Mouse (Mus musculus) cerebellum, adult 18-20 months (tissue): ENCODE results near the gene Pknox2.
A peak's percentile ranks its signal among the peaks of the same experiment; 100 is the strongest.

Experiments
- DNase-seq, 2 experiments: peaks; one replicate each; pipeline ENCODE4 v3.0.0; 2021

Gene Pknox2

DNA sequence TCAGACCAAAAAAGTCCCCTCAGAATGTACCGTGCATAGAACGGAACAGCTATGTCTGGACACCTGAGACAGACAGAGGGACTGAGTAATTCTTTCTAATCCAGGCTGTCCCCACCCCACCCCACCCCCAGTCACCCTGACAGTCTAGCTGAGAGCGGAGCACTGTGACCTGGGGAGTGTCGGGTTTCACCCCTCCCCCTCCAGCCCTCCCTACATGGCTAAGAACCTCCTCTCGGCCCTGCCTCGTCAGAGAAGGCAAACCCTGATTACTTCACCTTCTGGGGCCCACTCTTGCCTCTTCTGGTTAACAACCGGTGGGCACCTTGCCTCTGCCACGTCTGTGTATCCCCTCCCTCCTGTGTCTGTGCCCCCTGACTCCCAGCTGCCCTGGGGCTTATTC, 7.7 kb downstream of the Pknox2 start:
- no peak for DNase-seq

DNA sequence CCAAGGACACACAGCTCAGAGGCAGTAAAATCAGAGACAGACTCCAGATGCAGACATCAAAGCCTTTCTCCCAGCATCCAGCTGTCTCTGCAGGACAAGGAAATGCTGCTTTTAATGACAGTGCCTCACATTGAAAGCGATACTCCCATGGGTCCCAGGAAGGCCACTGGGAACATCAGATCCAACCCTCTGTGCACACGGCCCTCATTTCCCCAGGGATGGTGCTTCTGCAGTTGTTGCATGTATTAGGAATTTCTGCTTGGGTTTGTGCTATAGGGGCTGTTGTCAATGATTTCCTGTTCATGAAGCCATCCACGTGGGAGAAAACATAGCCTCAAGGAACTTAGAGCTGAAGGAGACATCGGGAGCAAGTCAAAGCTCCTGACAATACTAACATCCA, 8.3 kb downstream of the Pknox2 start:
- no peak for DNase-seq

DNA sequence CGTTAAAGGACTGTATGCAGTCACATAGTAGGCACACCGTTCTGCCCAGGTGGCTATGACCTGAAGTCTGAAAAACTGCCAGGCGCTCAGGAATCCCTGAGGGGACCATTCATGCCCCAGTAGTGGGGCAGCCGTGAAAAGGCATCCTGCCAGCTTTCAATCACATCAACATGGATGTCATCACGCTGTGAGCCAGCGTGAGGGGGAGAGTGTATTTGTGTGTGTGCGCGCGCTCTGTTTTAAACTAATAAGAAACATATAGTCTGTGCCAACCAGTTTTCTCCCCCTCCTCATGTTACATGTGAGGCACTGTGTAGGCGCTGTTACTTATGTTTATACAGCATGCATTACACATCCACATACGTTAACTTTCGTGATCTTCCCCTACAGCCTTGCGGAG, 10.9 kb downstream of the Pknox2 start:
- DNase-seq, result no peak

DNA sequence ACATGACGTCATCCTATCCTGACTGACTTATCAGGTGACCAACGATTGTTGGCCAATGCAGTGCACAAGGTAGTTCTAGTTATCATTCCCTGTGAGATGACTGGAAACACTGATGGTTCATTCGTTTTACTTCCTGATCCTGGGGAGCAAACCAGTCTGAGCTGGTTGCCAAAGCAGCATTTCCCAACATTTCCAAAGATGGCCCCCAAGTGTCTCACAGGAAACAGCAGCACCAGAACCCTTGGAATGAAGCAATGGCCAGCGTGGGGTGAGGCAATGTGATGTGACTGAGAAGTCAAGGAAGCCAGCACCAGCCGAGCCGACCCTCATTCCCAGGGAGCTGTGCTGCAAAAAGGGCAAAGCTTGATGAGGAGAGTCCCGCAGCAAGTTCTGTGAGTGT, 13.7 kb downstream of the Pknox2 start:
- no peak for DNase-seq

DNA sequence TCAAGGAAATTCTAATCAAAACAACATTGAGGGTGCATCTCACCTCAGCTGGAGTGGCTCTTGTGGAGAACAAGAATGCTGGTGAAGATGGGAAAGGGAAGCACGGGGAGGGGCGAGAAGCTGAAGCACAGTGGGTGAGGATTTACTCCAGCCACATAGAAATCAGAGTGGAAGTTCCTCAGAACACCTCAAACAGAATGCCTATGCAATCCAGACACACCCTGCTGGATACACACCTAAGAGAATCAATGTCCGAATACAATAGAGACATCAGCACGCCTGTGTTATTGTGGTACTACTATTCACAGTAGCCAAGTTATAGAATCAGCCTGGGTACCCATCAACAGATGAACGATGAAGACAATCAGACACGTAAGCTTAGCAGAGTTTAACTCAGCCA, 18.2 kb downstream of the Pknox2 start:
- DNase-seq, result no peak

DNA sequence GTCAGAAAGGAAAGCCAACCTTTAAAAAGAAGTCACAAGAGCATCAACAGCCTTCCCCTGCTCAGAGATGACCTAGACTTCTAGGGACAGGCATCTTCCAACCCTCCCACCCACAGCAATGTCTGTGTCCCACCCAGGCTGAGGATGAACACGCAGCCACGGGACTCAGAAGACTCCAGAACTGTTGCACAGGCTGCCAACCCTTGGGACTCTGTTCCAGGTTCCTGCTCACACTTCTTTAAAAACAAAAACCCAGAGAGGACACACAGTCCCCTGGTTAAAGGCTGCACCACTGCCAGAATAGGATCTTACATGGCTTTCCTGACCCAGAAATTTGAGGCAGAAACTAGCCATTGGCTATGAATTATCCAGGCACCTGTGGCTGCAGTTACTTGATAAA, 21.0 kb downstream of the Pknox2 start:
- no peak for DNase-seq

DNA sequence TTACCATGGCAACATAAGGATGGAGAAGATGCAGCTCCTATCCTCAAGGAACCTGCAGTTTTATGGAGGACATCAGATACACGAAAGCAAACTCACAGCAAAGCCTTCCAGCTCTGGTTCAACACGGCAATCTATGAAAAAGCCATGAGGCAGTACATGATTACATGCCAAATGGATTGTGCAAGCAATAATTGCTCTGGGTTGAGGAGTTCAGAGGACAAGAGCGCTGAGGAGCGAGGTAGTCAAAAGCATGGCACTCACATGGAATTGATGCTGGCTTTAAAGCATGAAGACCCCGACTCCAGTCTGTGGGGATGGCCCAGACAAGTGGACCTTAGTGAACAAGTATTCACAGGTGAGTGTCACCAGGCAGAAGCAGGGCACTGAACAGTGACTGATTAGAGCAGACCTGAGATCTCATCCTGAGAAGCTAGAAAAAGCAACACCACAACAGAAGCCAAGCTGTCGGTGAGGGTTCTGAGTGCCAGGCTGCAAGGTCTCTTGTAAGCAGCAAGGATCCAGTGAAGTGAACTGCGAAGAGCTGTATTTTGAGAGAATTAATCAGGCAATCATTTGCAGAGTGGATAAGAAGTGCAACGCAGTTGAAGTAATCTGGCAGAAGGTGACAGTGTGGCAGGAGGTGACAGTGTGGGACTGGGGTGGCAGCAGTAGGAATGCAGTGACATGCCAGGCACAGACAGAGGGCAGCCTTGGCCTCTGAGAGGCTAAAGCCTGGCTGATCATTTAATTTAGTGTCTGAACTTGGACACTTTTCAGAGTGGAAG, 22.3 kb downstream of the Pknox2 start:
- peak; percentile 64 to 71 for DNase-seq

DNA sequence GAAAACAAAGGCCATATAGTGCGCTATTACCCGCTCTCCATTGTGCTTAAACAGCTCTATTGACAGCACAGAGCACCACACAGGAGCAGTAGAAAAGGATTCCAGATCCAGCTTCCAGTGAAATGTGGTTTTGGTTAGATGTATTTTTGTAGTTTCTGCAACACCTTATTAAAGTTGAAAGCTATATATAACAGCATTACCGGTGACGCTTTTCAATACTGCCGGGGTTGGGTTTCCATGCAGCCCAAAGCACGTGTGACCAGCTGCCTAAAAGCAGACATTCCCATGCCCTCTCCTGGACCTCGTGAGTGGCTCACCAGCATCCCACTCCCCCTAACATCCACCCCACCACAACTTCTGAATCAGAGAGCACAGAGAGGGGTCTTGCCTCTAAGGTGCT, 23.8 kb downstream of the Pknox2 start:
- no peak for DNase-seq

DNA sequence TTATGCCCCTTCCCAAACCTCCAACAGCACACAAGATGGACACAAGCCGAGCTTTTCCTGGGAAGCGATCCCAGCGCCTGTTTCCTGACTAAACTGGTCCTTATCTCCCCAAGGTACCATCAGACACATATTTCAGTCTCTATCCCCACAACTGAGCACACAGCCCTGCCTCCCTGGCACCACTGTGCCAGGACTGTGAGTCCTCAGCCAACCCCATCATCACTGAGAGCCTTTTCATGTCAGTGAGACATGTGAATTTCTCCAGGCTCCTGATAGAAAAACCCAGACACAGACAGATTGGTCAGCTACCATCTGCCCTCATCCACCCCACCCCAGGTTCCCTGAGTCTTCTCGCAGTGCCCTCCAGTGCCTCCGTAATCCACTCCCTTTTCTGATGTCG, 24.2 kb downstream of the Pknox2 start:
- DNase-seq, result peak; percentile 45 to 51

DNA sequence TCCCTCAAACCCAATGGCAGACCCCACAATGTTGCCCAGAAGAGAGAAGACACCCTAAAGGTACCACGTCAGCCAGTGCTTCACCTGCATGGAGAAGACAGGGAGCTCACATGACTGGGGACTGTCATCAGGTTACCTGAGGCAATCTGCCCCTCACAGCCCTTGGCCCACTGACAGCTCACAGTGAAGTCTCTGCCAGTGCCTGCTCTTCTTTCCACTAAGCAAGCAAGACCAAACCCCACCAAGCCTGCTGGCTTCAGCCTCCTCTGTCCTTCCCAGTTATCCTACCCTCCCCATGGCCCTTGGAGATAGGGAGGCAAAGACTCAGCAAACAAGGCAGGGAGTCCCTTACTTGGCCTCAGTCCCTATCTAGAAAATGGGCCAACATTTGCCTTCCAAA, 24.8 kb downstream of the Pknox2 start:
- DNase-seq, result peak; percentile 59 to 61

DNA sequence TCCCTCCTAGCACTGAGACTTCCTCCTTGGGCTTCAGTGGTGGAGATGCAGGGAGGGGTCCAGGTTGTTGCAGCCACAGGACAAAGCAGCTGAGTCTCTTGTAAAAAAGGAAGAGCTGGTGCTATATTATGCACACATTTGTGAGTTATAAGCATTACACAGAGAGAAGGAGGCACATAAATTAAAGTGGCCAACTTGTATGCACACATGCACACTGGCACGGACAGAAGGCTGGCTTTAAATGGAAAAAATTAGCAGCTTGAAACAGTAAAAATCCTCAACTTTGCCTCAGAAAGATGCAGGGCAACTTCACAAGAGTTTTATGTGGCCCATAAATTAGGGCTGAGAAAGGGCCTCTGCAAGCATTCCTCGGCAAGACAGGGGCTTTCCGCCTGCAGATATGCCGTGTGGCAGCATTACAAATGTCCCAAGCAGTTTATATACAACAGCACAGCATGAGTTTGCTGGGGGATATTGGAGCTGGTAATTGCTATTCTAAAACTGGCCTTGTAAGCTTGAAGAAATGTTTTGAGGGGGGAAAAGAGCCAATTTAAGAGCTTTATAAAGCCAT, 25.4 kb downstream of the Pknox2 start:
- DNase-seq, result no peak

DNA sequence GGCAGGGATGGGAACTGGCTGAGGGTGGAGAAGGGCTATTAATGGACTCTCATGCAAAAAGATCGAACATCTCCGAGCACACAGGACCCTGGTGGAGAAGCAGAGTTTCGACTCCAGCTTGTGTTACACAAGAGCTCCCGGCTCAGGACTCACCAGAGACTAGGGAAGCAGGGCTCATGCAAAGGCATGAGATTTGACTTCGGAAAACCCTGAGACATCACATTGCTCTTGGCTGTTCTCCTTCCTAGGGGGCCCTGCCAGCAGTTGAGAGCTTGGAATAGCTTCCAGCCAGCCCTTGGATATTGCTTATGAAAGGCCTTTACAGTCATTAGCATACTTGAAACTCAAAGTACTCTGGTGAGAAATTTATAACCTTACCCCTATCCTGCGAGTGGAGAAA, 26.4 kb downstream of the Pknox2 start:
- DNase-seq, result no peak

DNA sequence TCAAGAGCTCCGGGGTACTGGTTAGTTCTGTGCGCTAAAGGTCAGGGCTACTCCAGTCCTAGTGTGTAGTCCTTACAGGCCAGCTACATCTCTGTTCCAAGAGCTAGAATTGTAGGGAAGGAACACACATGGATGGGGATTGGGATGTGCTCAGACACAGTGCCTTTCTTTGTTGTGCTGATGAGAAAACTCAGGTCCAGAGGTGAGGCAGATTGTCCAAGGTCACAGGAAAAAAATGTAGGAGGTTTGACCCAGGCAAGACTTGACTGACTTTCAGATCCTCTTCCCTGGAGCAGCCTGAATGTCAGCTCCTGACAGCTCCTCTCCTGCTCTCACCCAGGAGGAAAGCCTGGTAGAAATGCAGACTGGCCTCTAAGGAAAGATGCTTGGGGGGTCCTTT, 29.7 kb downstream of the Pknox2 start:
- DNase-seq, result no peak

DNA sequence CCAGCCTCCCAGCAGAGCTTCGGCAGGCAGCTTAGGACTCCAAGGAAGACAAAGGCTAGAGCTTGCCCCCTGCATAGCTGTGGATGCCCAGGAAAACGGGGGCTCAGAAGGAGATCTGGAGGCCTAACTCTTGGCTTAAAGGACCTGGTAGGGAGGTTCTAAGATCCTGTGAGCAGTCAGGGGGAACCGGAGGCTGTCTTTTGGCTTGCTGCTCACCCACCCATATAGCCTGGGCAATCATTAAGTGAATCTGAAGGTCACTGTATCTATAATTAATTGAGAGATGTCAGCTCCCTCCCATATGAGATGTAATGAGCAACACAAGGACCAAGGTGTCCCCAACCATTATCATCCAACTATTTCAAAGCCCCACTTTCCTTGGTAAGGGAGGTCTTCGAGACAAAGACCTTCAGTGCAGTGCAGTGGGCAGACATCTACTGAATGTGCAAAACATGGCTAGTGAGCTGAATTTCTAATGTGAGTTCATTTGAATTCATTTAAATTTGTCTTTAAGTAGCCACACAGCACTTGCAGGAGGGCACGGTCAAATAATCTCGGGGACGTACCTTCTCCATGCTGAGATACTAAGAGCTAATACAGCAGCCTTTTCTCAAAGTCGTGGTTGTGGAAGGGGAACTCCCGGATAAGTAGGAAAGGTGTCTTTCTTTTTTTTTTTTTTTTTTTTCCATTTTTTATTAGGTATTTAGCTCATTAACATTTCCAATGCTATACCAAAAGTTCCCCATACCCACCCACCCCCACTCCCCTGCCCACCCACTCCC, 30.4 kb downstream of the Pknox2 start:
- no peak for DNase-seq

DNA sequence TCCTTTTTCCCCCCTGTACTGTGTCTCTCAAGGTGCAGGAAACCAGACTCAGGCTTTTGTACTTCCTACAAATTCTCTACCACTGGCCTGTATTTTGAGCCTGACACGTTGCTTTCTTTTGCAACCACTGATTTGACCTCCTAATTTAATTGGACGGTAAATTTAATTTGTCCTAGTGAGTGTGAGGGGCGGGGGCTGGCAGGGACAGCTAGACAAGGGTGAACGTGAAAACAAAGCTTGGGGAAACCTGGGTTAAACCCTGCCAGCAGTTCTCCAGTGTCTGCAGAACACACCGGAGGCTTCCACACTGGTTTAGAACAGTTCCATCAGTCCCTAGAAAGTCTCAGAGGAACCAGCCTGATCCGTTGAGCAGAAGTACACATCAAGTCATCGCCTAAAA, 31.4 kb downstream of the Pknox2 start:
- DNase-seq, result no peak

DNA sequence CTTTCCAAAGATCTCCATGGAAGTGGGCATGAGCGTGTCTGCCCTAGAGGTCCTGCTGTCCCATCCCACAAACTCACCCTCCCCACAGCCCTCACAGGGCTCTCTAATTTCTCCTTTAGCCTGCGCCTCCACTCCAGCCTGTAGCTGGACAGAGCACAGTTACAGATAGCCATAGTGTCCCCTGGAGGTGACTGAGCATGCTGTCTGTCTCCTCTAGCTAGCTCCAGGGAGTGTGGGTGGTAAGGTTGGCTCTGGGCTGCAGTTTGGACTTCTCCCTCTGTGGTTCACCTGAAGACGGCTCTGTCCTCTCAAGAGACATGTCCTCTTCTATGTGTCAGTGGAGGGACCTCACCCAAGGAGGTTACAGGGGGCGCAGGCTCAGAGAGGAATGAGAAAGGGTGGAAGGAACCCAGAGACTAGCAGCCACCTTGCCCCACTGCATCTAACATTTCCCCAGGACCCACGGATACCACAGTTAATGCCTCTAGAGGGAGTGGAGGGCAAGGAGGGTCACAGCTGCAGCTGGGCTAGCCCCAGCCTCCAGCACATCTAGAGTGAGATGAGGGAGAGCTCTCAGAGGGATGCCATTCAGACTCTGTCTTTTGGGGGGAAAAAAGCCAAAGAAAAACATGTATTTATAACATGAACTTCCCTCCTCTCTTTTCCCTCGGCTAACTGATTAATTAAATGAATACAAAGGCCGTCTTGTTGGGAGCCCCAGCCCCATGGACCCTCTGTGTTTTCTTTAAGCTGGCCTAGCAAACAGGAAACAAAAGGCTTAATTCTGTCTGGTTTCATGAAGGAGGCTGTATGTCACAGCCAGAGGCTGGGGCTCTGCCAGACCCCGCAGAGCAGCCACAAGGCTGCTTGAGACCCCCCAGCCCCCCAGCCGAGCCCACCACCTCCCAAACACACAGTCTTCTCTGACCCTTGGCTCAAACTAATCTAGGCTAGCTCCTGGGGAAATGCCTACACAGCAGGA, 32.6 kb downstream of the Pknox2 start:
- DNase-seq, result no peak

DNA sequence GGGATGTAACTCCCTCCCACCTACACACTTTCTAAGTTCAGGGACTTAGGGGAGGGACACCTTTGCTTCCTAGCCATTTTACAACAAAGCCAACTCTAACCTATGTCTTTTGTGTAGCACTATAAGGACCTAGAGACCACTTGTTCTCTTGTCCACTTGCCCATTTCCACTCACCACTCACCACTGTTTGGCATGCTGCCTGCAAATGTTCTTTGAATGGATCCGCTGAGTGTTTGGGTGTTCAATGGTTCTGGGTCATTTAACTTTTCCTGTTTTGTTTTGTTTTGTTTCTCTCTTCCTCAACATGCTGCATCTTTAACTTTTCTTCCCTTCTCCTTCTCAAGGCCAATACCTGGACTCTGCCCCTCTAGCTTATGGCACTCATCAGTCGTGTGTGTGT, 39.7 kb downstream of the Pknox2 start:
- DNase-seq, result no peak

DNA sequence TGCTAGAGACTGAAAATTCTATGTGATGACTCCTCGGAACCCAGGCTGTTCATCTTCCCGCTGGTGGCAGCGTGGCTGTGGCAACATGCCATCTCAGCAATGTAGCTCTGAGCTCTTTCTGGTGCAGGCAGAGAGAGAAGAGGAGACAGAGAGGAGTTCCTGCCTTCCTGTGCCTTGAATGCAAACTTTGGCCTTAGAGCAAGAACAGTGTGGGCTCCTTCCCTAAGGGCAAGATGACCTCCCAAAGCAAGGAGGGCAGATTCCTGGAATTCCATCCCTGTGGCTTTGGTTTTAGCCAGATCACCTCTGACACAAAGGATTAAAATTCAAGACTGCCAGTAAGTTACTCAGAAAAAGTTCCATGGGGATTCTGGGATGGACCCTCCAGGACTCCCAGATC, 40.4 kb downstream of the Pknox2 start:
- peak; percentile 60 to 63 for DNase-seq

DNA sequence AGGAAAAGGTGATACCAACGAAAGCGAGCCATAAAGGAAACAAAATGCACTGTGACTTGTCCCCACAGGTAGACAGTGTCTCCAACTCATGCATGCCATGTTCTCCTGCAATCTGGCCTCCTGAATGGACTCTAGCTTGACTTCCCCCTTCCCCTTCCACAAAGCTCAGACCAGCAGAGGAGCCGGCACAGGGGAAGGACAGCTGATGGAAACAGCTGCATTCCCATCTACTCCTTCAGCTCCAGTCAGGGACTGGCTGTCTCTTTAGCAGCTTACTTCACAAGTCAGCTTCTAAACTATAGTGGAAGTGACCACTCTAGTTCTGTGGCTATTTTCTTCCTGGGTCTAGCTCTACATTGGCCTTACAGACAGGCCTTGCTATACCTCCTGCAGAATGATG, 43.0 kb downstream of the Pknox2 start:
- no peak for DNase-seq

DNA sequence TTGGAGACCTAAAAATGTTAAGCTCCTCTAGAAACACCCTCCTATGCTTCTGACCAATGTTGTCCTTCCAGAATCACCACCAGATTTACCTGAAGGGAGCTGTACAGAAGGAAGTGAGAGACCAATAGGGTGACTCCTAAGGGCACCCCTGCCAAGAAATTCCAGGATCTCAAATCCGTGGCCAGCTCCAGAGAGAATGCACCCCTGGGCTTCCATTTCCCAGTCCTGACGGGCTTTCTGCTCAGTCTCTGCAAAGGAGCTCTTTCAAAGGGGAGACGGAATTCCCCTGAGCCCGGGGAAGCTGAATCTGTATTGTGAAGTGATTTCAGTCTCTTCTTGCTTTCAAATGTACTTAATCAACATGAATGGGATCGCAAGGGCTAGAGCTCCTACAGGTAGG, 43.4 kb downstream of the Pknox2 start:
- no peak for DNase-seq

DNA sequence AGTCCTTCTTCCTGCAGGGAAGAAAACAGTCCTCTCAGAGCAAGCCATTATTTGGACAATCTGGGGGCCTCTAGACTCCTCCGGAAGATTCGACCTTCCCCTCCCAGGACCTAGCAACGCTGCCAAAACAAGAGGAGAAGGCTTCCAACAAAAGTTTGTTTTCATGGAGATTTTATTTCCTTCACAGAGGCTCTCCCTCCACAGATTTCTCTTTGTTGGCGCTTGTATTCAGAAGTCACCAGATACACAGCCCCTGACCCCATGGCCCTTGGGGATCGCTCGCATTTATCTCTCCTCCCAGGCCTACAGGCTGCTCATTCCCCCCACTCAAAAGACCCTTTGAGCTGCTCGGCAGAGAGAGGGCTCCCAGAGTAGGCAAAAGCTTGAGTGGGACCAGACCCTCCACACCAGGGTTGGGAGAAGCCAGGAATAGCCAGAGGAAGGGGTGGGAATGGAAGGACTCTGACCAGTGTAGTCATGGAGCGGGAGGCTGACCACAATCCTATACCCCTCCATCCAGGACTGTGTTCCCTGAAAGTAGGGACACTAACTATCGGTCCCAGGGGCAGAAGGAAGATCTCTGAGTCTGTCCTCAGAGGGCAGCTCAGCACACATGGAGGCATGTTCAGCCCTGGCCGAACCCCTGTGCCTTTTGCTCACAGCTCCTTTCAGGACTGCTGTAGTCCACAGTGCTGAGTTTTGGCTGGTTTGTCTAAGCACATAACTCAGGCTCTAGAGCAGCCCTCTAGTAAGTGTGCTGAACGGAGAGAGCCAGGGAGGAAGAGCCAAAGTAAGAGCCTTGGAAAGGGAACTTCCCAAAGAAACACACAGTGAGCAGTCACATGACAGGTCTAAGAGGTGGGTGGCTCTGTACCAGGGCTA, 45.9 kb downstream of the Pknox2 start:
- no peak for DNase-seq

DNA sequence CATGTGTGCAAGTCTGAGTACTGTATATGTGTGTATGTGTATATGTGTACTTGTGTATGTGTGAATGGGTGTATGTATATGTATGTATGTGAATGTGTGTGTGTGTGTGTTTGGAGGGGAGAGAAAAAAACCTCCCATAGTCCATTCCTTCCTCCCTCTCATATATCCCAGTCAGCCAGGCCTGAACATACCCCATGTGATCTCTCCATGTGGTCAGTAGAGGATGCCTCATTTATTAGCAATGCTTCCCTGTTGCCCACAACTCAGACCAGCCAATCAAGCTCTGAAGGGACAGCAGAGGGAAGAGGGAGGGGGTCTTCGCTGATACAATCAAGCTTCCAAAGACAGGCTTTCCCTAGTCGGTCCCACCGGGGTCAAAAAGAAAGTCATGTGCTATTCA, 47.6 kb downstream of the Pknox2 start:
- DNase-seq, result no peak
